Mouse (Mus musculus) brown adipose tissue, adult 24 weeks (tissue): ENCODE data around the gene Ablim2. TPM values are rescaled to one million over a fixed set of nuclear protein-coding genes. Genes with fewer than 3 reads are reported as not detected.

Source experiments
- H3K27ac ChIP-seq: fragments of 200-500 bp; replicated peaks from 2 replicates; pipeline ENCODE4 v1.5.1; 2012; ENCODE audit warnings: low read depth, mild to moderate bottlenecking, low read length
- H3K4me1 ChIP-seq: fragments of 200-500 bp; 2 replicates; pipeline ENCODE4 v1.6.1; 2012; ENCODE audit warnings: low read length, mixed read lengths; ENCODE audit not compliant: control insufficient read depth, insufficient read depth, insufficient read length
- H3K4me3 ChIP-seq: fragments of 200-500 bp; 2 replicates; pipeline ENCODE4 v1.5.1; 2012; ENCODE audit warnings: low read depth, mild to moderate bottlenecking, low read length, moderate library complexity; ENCODE audit not compliant: insufficient read depth
- polyA plus RNA-seq: library from polyadenylated mRNA; stranded (reverse); fragments of >200 nt; gene quantifications from 2 replicates; pipeline ENCODE4 v1.2.4, GENCODE M21; 2012; ENCODE audit not compliant: missing spikeins, insufficient read depth, insufficient read length

Gene Ablim2
- 4.6 and 7.5 TPM in 2 replicates for polyA plus RNA-seq

GRCm38 (mm10) chr5:35757639-35758001, at the start of gene Ablim2:
Gene Ablim2 (plus strand): TSS chr5:35757880.
- no peak within 1 kb of the TSS for H3K27ac ChIP-seq

GRCm38 (mm10) chr5:35710481-35710880, 47.2 kb upstream of the Ablim2 start:
- peaks cover 5% of the 10 kb centered on the region; the same call in 1 of the 2 replicates for H3K4me1 ChIP-seq
- no peak overlapping the region for H3K4me3 ChIP-seq
- peak overlapping the region; percentile 57 for H3K27ac ChIP-seq

More at GRCm38 (mm10) chr5:35757639-35758001, at the start of gene Ablim2:
- Histone ChIP-seq H3K4me1 (no peaks in the 10 kb centered on the region), H3K4me3 (peak within 1 kb of the TSS; percentile 74)

- H3K4me1 ChIP-seq = peaks cover 5% of the 10 kb centered on the region; the same call in 1 of the 2 replicates
- peak overlapping the region; percentile 57 for H3K27ac ChIP-seq
- H3K4me3 ChIP-seq = no peak overlapping the region
These were observed 46.7 kb upstream of the Ablim2 start for GRCm38 (mm10) chr5:35710931-35711330.

- no peak overlapping the region for H3K27ac ChIP-seq
- no peak overlapping the region for H3K4me3 ChIP-seq
- H3K4me1 ChIP-seq = peaks cover 5% of the 10 kb centered on the region; the same call in 1 of the 2 replicates
These were observed 45.2 kb upstream of the Ablim2 start for GRCm38 (mm10) chr5:35712517-35712916.

- Histone ChIP-seq H3K4me1 (peaks cover 7% of the 10 kb centered on the region; the same call in 1 of the 2 replicates), H3K4me3 (no peak overlapping the region), H3K27ac (no peak overlapping the region)
These were observed 43.9 kb upstream of the Ablim2 start for GRCm38 (mm10) chr5:35713649-35714354.

- Histone ChIP-seq H3K4me1 (peaks cover 24% of the 10 kb centered on the region), H3K4me3 (no peak overlapping the region), H3K27ac (no peak overlapping the region)
These were observed 40.2 kb upstream of the Ablim2 start for GRCm38 (mm10) chr5:35717455-35717854.

GRCm38 (mm10) chr5:35717946-35718345, 39.7 kb upstream of the Ablim2 start:
- Histone ChIP-seq H3K4me1 (peaks cover 25% of the 10 kb centered on the region), H3K4me3 (no peak overlapping the region), H3K27ac (peak overlapping the region; percentile 28; the same call in 1 of the 2 replicates)

GRCm38 (mm10) chr5:35718817-35719216, 38.9 kb upstream of the Ablim2 start:
- peaks cover 34% of the 10 kb centered on the region for H3K4me1 ChIP-seq
- peak overlapping the region; percentile 82 for H3K27ac ChIP-seq
- H3K4me3 ChIP-seq = no peak overlapping the region

GRCm38 (mm10) chr5:35719343-35719742, 38.3 kb upstream of the Ablim2 start:
- Histone ChIP-seq H3K4me1 (peaks cover 38% of the 10 kb centered on the region), H3K4me3 (no peak overlapping the region), H3K27ac (peak overlapping the region; percentile 82)

GRCm38 (mm10) chr5:35719880-35720279, 37.8 kb upstream of the Ablim2 start:
- Histone ChIP-seq H3K4me1 (peaks cover 38% of the 10 kb centered on the region), H3K27ac (peak overlapping the region; percentile 82), H3K4me3 (no peak overlapping the region)

DNA sequence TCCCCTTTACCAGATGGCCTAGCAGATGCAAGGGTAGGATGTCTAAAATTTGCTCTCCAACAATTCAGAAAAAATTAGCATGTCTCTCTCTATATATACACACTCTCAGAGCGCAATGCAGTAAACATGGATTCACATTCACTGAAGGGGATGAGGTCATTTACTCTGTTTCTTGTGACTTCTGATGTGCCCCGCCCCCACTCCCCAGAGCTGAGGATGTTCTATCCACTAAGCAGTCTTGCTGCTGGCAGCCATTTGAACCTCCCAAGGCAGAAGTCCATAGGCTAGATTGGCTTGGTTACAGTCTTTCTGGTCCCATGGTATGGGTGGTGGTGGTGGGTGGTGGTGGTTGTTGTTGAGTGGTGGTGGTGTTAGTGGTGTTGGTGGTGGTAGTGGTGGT, 35.7 kb upstream of the Ablim2 start:
- Histone ChIP-seq H3K4me3 (no peak overlapping the region), H3K27ac (peak overlapping the region; percentile 55), H3K4me1 (peaks cover 55% of the 10 kb centered on the region)

DNA sequence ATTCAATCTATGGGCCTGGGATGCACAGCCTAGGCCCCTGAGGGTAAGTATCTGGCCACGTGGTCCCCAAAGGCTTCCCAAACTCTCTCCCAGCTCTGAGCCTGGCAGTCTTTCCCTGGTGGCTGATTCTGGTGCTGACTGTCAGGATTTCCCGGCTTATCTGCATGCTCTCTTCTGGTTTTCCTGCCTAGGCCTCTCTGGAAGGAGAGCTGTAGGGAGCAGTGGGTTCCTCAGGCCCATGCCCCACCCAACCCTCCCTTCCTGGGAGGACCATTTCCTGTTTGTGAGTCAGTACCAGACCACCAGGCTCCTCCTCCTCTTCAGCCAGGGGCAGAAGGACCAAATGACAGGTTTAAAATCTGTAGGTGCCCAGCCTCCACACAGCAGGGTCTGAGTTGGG, 35.0 kb upstream of the Ablim2 start:
- Histone ChIP-seq H3K4me1 (peaks cover 60% of the 10 kb centered on the region), H3K27ac (peak overlapping the region; percentile 68), H3K4me3 (no peak overlapping the region)

- Histone ChIP-seq H3K4me1 (peaks cover 57% of the 10 kb centered on the region), H3K27ac (peak overlapping the region; percentile 36; the same call in 1 of the 2 replicates), H3K4me3 (no peak overlapping the region)
These were observed 33.8 kb upstream of the Ablim2 start for GRCm38 (mm10) chr5:35723900-35724299.

- Histone ChIP-seq H3K4me1 (peaks cover 45% of the 10 kb centered on the region), H3K27ac (peak overlapping the region; percentile 63; the same call in 1 of the 2 replicates), H3K4me3 (no peak overlapping the region)
These were observed 31.8 kb upstream of the Ablim2 start for GRCm38 (mm10) chr5:35725840-35726239.

DNA sequence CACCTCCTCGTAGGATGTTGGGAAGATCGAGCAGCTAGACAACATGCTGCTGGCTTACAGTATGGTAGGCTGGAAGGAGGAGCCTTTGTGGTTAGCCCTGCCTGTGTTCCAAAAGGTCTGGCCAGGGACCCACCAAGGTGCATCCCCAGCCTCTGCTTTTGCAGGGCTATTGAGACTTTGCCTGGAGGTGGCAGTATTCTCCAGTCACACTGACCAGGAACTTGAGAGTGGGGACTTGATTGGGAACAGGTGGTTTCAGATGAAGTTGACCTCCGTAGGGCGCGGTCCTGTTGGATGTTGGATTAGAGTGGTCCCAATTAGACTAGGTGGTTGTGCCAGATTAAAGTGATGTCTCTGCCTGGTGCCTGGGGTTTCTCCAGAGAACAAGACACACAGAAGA, 30.2 kb upstream of the Ablim2 start:
- Histone ChIP-seq H3K4me1 (peaks cover 41% of the 10 kb centered on the region), H3K4me3 (peak overlapping the region; percentile 70), H3K27ac (peak overlapping the region; percentile 95)
